Mouse (Mus musculus) forebrain, embryonic 11.5 days (tissue): ENCODE measurements at regions not wholly inside any gene's neighbourhood (a gene's known extent, or its start where the extent isn't known, plus 50 kb on each side); places are given as distances from the start of the nearest gene placed in this dataset.

ENCODE experiments used
- ATAC-seq: fragments of 200-750 bp; cut with Nextera tagmentation; replicated peaks from 2 replicates; pipeline ENCODE4 v1.8.0; 2017; ENCODE audit warnings: moderate TSS enrichment; ENCODE audit not compliant: low FRiP score
- DNase-seq: peaks from one replicate; pipeline ENCODE4 v3.0.0-alpha.2; 2017; ENCODE audit warnings: low spot score
- H3K27ac ChIP-seq: fragments of 300-500 bp; sonication (generic); 2 replicates; pipeline ENCODE4 v1.5.1; 2014; ENCODE audit warnings: low read depth, low read length
- H3K27me3 ChIP-seq: fragments of 300-500 bp; sonication (generic); 2 replicates; pipeline ENCODE4 v1.6.1; 2014; ENCODE audit warnings: mild to moderate bottlenecking, low read length, mixed read lengths; ENCODE audit not compliant: control insufficient read depth, insufficient read depth
- H3K36me3 ChIP-seq: fragments of 300-500 bp; sonication (generic); 2 replicates; pipeline ENCODE4 v1.6.1; 2014; ENCODE audit warnings: mild to moderate bottlenecking, low read length, moderate library complexity, mixed read lengths; ENCODE audit not compliant: control insufficient read depth, insufficient read depth
- H3K4me1 ChIP-seq: fragments of 300-500 bp; sonication (generic); replicated peaks from 2 replicates; pipeline ENCODE4 v1.6.1; 2014; ENCODE audit warnings: low read length, mixed read lengths; ENCODE audit not compliant: control insufficient read depth, insufficient read depth
- H3K4me2 ChIP-seq: fragments of 300-500 bp; sonication (generic); 2 replicates; pipeline ENCODE4 v1.6.1; 2014; ENCODE audit warnings: low read depth, mild to moderate bottlenecking, low read length, moderate library complexity, mixed read lengths; ENCODE audit not compliant: severe bottlenecking
- H3K4me3 ChIP-seq: fragments of 300-500 bp; sonication (generic); 2 replicates; pipeline ENCODE4 v1.5.1; 2014; ENCODE audit warnings: low read depth, low read length
- H3K9ac ChIP-seq: fragments of 300-500 bp; sonication (generic); 2 replicates; pipeline ENCODE4 v1.6.1; 2014; ENCODE audit warnings: low read length
- H3K9me3 ChIP-seq: fragments of 300-500 bp; sonication (generic); 2 replicates; pipeline ENCODE4 v1.6.1; 2016; ENCODE audit warnings: low read length, mixed read lengths; ENCODE audit not compliant: control insufficient read depth
- WGBS: fragments of 180-500 bp; shearing (Covaris S2); extraction: QIAGEN DNeasy Blood & Tissue Kit; methylation state at CpG from one replicate; pipeline ENCODE4 v1.1.7; 2014; 5-methylcytosine and 5-hydroxymethylcytosine counted together

DNA sequence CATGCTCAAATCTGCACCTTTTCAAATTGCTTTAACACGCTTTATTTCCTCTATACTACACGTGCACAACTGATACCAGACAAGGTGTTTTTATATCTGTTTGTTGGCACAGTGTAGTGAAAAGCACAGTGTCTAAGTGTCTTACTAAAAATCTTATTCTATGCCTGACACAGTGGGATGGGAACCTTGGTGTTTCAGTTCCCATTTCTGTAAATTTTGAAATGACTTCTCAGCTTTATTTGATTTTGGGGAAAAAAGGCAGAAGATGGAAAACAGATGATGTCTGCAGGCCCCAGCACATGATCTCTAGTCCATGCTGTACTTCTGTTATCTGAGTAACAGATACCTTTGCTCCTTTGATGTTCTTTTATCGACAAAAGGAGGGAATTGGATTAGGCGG, 239.7 kb upstream of the B430305J03Rik start:
- Histone ChIP-seq H3K4me2 (no peak overlapping the region), H3K36me3 (no peaks in the 10 kb centered on the region), H3K27ac (no peak overlapping the region), H3K27me3 (no peaks in the 10 kb centered on the region), H3K4me3 (no peak overlapping the region), H3K9ac (no peak overlapping the region), H3K4me1 (no peaks in the 10 kb centered on the region), H3K9me3 (no peaks in the 10 kb centered on the region)
- DNase-seq (no peak), ATAC-seq (no peak)
- 83% methylated on average over 4 of the region's 4 CpGs for WGBS

GRCm38 (mm10) chr3:61602891-61603290, 237.1 kb upstream of the B430305J03Rik start:
- ATAC-seq: no peak

DNA sequence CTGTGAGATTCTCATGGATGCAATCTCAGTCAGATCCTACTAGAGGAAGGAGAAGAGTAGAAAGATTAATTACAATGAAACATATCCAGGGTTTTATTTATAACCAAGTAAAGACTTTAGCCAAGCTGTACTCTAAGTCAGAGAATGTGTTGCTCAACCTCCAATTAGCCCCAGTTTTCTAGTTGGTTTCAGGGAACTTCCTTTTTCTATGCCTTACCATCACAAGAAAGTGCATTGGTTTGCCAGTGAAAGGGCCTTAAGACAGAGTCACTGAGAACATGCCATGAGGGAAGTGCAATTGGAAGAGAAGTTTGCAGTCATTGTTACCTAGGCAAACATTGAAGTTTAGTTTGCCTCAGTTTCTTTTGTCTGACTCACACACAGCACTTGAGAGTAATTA, 229.8 kb upstream of the B430305J03Rik start:
- Histone ChIP-seq H3K9ac (no peak overlapping the region), H3K27ac (no peak overlapping the region), H3K4me3 (no peak overlapping the region), H3K9me3 (no peaks in the 10 kb centered on the region), H3K4me2 (no peak overlapping the region), H3K36me3 (no peaks in the 10 kb centered on the region), H3K27me3 (no peaks in the 10 kb centered on the region), H3K4me1 (no peaks in the 10 kb centered on the region)
- DNase-seq (no peak), ATAC-seq (no peak)

More at GRCm38 (mm10) chr3:61602891-61603290, 237.1 kb upstream of the B430305J03Rik start:
- no peak overlapping the region for H3K9ac ChIP-seq
- DNase-seq: no peak
- H3K36me3 ChIP-seq: no peaks in the 10 kb centered on the region
- no peaks in the 10 kb centered on the region for H3K27me3 ChIP-seq
- no peak overlapping the region for H3K27ac ChIP-seq
- no peaks in the 10 kb centered on the region for H3K9me3 ChIP-seq
- 91% methylated on average over 2 of the region's 2 CpGs for WGBS
- H3K4me1 ChIP-seq: no peaks in the 10 kb centered on the region
- no peak overlapping the region for H3K4me3 ChIP-seq
- no peak overlapping the region for H3K4me2 ChIP-seq

GRCm38 (mm10) chr3:61592342-61592741, 226.6 kb upstream of the B430305J03Rik start:
- Histone ChIP-seq H3K4me2 (no peak overlapping the region), H3K9me3 (no peaks in the 10 kb centered on the region), H3K4me1 (no peaks in the 10 kb centered on the region), H3K4me3 (no peak overlapping the region), H3K27ac (no peak overlapping the region), H3K36me3 (no peaks in the 10 kb centered on the region), H3K27me3 (no peaks in the 10 kb centered on the region), H3K9ac (no peak overlapping the region)
- WGBS: 88% methylated on average over 2 of the region's 2 CpGs
- no peak for DNase-seq
- no peak for ATAC-seq

GRCm38 (mm10) chr3:61583669-61584068, 217.9 kb upstream of the B430305J03Rik start:
- Histone ChIP-seq H3K9me3 (no peaks in the 10 kb centered on the region), H3K4me1 (no peaks in the 10 kb centered on the region), H3K27ac (no peak overlapping the region), H3K27me3 (no peaks in the 10 kb centered on the region), H3K9ac (no peak overlapping the region), H3K36me3 (no peaks in the 10 kb centered on the region), H3K4me3 (no peak overlapping the region), H3K4me2 (no peak overlapping the region)
- no peak for ATAC-seq
- WGBS: 80% methylated on average over 1 of the region's 1 CpGs
- DNase-seq: no peak

DNA sequence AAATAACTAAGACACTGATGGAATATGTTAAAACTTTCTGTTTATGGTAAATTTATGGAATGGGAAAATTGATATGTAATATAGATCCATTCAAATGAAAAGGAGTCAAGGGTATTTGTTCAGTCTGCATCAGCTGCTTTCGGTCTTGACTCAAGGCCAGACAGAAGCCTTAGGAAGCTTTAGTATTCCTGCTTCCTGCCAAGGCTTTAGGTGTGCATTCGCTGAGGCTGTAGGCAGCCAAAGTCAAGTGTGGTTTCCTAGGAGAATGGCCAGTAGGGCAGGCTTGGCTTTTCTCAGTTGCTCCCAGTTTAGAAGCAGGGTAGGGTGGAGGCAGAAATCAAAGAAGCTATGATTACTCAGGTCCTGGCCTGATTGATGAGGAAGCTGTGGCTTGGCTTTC, 217.2 kb upstream of the B430305J03Rik start:
- DNase-seq: no peak
- Histone ChIP-seq H3K27ac (no peak overlapping the region), H3K36me3 (no peaks in the 10 kb centered on the region), H3K27me3 (no peaks in the 10 kb centered on the region), H3K9ac (no peak overlapping the region), H3K9me3 (no peaks in the 10 kb centered on the region), H3K4me2 (no peak overlapping the region), H3K4me1 (no peaks in the 10 kb centered on the region), H3K4me3 (no peak overlapping the region)
- ATAC-seq: no peak
- 92% methylated on average over 2 of the region's 2 CpGs for WGBS

DNA sequence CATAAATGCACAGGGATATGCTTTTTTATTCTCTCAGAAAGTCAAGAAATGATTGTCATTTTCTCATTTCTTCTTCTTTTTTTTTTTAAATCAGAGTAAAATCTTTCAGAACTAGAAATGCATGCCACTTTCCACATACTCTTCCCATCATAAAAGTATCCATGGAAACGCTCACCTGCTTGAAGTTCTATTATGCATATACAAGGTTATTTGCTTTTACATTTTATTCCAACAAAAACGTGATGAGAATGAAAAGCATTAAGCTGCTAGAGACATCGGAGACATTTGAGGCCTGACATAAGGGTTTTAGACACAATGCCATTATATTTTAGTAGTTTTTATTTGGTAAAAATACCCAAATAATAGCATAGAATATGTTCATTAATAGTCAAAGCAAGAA, 214.5 kb upstream of the B430305J03Rik start:
- Histone ChIP-seq H3K9ac (no peak overlapping the region), H3K4me2 (no peak overlapping the region), H3K36me3 (no peaks in the 10 kb centered on the region), H3K9me3 (no peaks in the 10 kb centered on the region), H3K4me3 (no peak overlapping the region), H3K27me3 (no peaks in the 10 kb centered on the region), H3K27ac (no peak overlapping the region), H3K4me1 (no peaks in the 10 kb centered on the region)
- 75% methylated on average over 3 of the region's 3 CpGs for WGBS
- ATAC-seq (no peak), DNase-seq (no peak)

- H3K27ac ChIP-seq: no peak overlapping the region
- no peaks in the 10 kb centered on the region for H3K4me1 ChIP-seq
- H3K36me3 ChIP-seq: no peaks in the 10 kb centered on the region
- ATAC-seq (no peak), DNase-seq (no peak)
- H3K4me2 ChIP-seq: no peak overlapping the region
- H3K9ac ChIP-seq: no peak overlapping the region
- H3K27me3 ChIP-seq: no peaks in the 10 kb centered on the region
- no peak overlapping the region for H3K4me3 ChIP-seq
- 65% methylated on average over 1 of the region's 1 CpGs for WGBS
- H3K9me3 ChIP-seq: no peaks in the 10 kb centered on the region
Observed at GRCm38 (mm10) chr3:61537113-61537512, 171.4 kb upstream of the B430305J03Rik start.

DNA sequence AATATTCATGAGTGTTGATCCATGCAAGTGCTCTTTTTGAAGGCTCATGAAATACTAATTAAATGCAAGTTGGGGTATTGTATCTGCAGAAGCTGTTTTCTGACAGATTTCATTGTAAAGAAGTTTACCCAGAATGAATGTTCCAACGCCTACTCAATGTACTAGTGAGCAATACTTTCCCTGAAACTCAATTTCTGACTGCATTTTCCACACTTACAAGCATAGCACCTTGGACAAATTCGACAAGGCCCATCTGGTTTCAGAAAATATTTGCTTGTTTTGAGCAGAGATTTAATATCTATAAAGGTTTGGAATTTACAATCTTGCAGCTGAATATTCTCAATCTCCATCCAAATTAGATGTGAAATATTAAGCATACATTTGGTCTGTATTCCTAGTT, 170.0 kb upstream of the B430305J03Rik start:
- DNase-seq (no peak), ATAC-seq (no peak)
- Histone ChIP-seq H3K4me2 (no peak overlapping the region), H3K9ac (no peak overlapping the region), H3K9me3 (no peaks in the 10 kb centered on the region), H3K27me3 (no peaks in the 10 kb centered on the region), H3K27ac (no peak overlapping the region), H3K4me1 (no peaks in the 10 kb centered on the region), H3K36me3 (no peaks in the 10 kb centered on the region), H3K4me3 (no peak overlapping the region)
- 43% methylated on average over 2 of the region's 2 CpGs for whole genome bisulfite sequencing
